ENCODE assay signal across 26 mouse cellular contexts in the genomic region with DNA sequence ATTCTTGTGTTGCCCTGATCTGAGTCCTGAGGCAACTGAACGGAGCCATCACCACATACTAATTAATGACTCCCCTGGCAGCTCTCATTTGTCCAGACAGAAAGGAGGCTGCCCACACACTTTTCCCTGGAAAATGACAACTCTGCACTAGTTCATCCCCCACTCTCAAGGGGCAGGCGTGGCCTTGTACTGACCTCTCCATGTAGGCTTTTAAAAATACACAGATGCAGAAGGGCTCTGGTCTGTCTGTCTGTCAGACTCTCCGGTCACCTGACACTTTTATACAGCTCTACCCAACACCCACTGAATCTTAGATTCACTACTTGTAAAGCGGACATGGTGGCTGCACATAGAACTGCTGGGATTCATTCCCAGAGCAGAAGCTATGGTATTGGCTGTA.
DNase-seq lines count a peak whose midpoint lies in the region; ATAC-seq lines count a peak whose summit lies in the region.
"Had no signal": no experiment of that assay in that cellular context is flagged by ENCODE, and none has a peak within 500 bp of the region (broad histone marks: within the 10 kb centered on the region; RNA-seq: fewer than 3 reads in every experiment).

No protein-coding gene starts in this region.

- peaks cover 10% of the 10 kb centered on the region for H3K4me1 ChIP-seq in heart, embryonic 10.5 days
- H3K4me1 ChIP-seq in kidney, embryonic 16.5 days (ENCODE audit: insufficient read depth, low read length): peaks cover 22% of the 10 kb centered on the region
- peaks cover 14% of the 10 kb centered on the region for H3K4me1 ChIP-seq in forebrain, embryonic 13.5 days

- H3K9ac ChIP-seq in kidney, embryonic 16.5 days (replicated peaks; ENCODE audit: low read length): no peak overlapping the region
- H3K9ac ChIP-seq in forebrain, embryonic 13.5 days: no peak overlapping the region
- H3K9ac ChIP-seq: forebrain, postnatal 0 days; heart, embryonic 13.5 days; hindbrain, embryonic 13.5 days; intestine, embryonic 15.5 days had no signal

- ATAC-seq in kidney, embryonic 16.5 days (ENCODE audit: low FRiP score, low TSS enrichment): peak; percentile 68
- ATAC-seq in forebrain, embryonic 13.5 days: no peak
- ATAC-seq: forebrain, embryonic 14.5 days; forebrain, postnatal 0 days; hindbrain, embryonic 16.5 days; intestine, embryonic 15.5 days had no signal

- no peak overlapping the region for H3K4me2 ChIP-seq in kidney, embryonic 16.5 days (replicated peaks; ENCODE audit: low read depth, low read length)
- H3K4me2 ChIP-seq in forebrain, embryonic 13.5 days: no peak overlapping the region
- H3K4me2 ChIP-seq: heart, embryonic 13.5 days; hindbrain, embryonic 13.5 days; intestine, embryonic 15.5 days had no signal

- no peaks in the 10 kb centered on the region for H3K36me3 ChIP-seq in heart, embryonic 10.5 days
- no peaks in the 10 kb centered on the region for H3K36me3 ChIP-seq in kidney, embryonic 16.5 days (ENCODE audit: insufficient read depth, low read length)
- no peaks in the 10 kb centered on the region for H3K36me3 ChIP-seq in forebrain, embryonic 13.5 days (ENCODE audit: poor library complexity, severe bottlenecking)
- H3K36me3 ChIP-seq: forebrain, embryonic 10.5 days; heart, embryonic 13.5 days; hindbrain, embryonic 10.5 days; hindbrain, embryonic 13.5 days; intestine, embryonic 15.5 days had no signal

- DNase-seq in embryo, embryonic 10 days (ENCODE audit: low spot score): peak; percentile 48
- no peak for DNase-seq in embryo, embryonic 10.5 days (ENCODE audit: low spot score)
- DNase-seq in heart, embryonic 10.5 days (ENCODE audit: low spot score): no peak
- DNase-seq in heart, postnatal 14 days: no peak
- no peak for DNase-seq in kidney, adult 11 months
- DNase-seq in adipocyte (ENCODE audit: low spot score): peak; percentile 16
- DNase-seq: adrenal gland, adult 8-10 months; adrenal gland, postnatal 25 days; cerebellum, adult 11-12 months; cerebellum, adult 8-10 months; cerebellum, postnatal 10 days; cerebellum, postnatal 36 days; forebrain, postnatal 0 days; gastrocnemius, adult 2 months; gastrocnemius, postnatal 14 days; heart, adult 18-20 months; heart, postnatal 36 days had no signal

- H3K27ac ChIP-seq in heart, embryonic 10.5 days: 0 out of 2 replicates have a peak overlapping the region, but pooled peaks have one; percentile 13
- peak overlapping the region; percentile 40; the same call in 1 of the 2 replicates for H3K27ac ChIP-seq in kidney, embryonic 16.5 days (ENCODE audit: low read length)
- H3K27ac ChIP-seq in forebrain, embryonic 13.5 days: no peak overlapping the region
- H3K27ac ChIP-seq: forebrain, embryonic 10.5 days; gastrocnemius, adult 2 months; heart, embryonic 13.5 days; hindbrain, embryonic 10.5 days; hindbrain, embryonic 13.5 days; intestine, embryonic 15.5 days had no signal

- H3K27me3 ChIP-seq in heart, embryonic 10.5 days (ENCODE audit: insufficient read depth, poor library complexity, severe bottlenecking): no peaks in the 10 kb centered on the region
- no peaks in the 10 kb centered on the region for H3K27me3 ChIP-seq in kidney, embryonic 16.5 days (ENCODE audit: insufficient read depth, low read length)
- H3K27me3 ChIP-seq in forebrain, embryonic 13.5 days: no peaks in the 10 kb centered on the region
- H3K27me3 ChIP-seq: heart, embryonic 13.5 days; intestine, embryonic 15.5 days had no signal

- 59% methylated on average over 4 of the region's 4 CpGs for WGBS in heart, embryonic 10.5 days
- 33% methylated on average over 4 of the region's 4 CpGs for WGBS in kidney, embryonic 16.5 days
- WGBS in forebrain, embryonic 13.5 days: 77% methylated on average over 4 of the region's 4 CpGs

- intact Hi-C loops in heart, postnatal 14 days (cut with DNase I): no loop called here

- H3K9me3 ChIP-seq in heart, embryonic 10.5 days: no peaks in the 10 kb centered on the region
- H3K9me3 ChIP-seq in kidney, embryonic 16.5 days (ENCODE audit: low read length): peaks cover 2% of the 10 kb centered on the region; the same call in 1 of the 2 replicates
- H3K9me3 ChIP-seq in forebrain, embryonic 13.5 days (replicated peaks): no peaks in the 10 kb centered on the region
- H3K9me3 ChIP-seq: forebrain, embryonic 10.5 days; heart, embryonic 13.5 days; hindbrain, embryonic 10.5 days; hindbrain, embryonic 13.5 days; intestine, embryonic 15.5 days had no signal

- H3K4me3 ChIP-seq in heart, embryonic 10.5 days: no peak overlapping the region
- H3K4me3 ChIP-seq in kidney, embryonic 16.5 days (ENCODE audit: low read length): no peak overlapping the region
- no peak overlapping the region for H3K4me3 ChIP-seq in forebrain, embryonic 13.5 days
- H3K4me3 ChIP-seq: forebrain, embryonic 10.5 days; gastrocnemius, adult 2 months; heart, embryonic 13.5 days; hindbrain, embryonic 10.5 days; hindbrain, embryonic 13.5 days; intestine, embryonic 15.5 days had no signal

Comparison
In these comparisons a context has a peak if more than half of its experiments do, and no peak if none do; other contexts are left out.
1. DNase-seq: peak in embryo, embryonic 10 days (single experiment) and adipocyte (single experiment); none in embryo, embryonic 10.5 days (single experiment), heart, embryonic 10.5 days (single experiment), heart, postnatal 14 days (0 of 2) and kidney, adult 11 months (single experiment).